Mouse (Mus musculus) naive thymus-derived CD4-positive, alpha-beta T cell, adult 5 months (primary cell): ENCODE measurements around the gene Mlst8. TPM values are rescaled to one million over a fixed set of nuclear protein-coding genes. Genes with fewer than 3 reads are reported as not detected.

Source experiments
- polyA plus RNA-seq: library from polyadenylated mRNA; unstranded; fragments of 100-300 nt; shearing (Covaris generic); gene quantifications from one replicate; pipeline ENCODE4 v1.2.1, GENCODE M21; 2017

Gene Mlst8
- polyA plus RNA-seq = 24.2 TPM

GRCm38 (mm10) chr17:24478663-24479380 lies at the start of gene Mlst8:
TSS of gene Mlst8 (minus strand) at chr17:24479078.

GRCm38 (mm10) chr17:24527723-24528559 lies 49.1 kb upstream of the Mlst8 start, which contains the start of gene Traf7:
TSS of gene Traf7 (minus strand) at chr17:24527938.

GRCm38 (mm10) chr17:24488186-24488661 lies 9.3 kb upstream of the Mlst8 start, which contains the start of gene Caskin1:
TSS of gene Caskin1 (plus strand) at chr17:24488601.

GRCm38 (mm10) chr17:24473612-24474275 lies 5.1 kb downstream of the Mlst8 start, which contains the start of gene Bricd5:
TSS of gene Bricd5 (plus strand) at chr17:24473884.

GRCm38 (mm10) chr17:24469910-24470602 lies 8.8 kb downstream of the Mlst8 start, which contains the start of the genes E4f1 and Pgp:
TSS of gene E4f1 (minus strand) at chr17:24470313.
TSS of gene Pgp (plus strand) at chr17:24470392.

GRCm38 (mm10) chr17:24442632-24443155 lies 36.2 kb downstream of the Mlst8 start, which contains the start of gene Dnase1l2:
TSS of gene Dnase1l2 (minus strand) at chr17:24443105.

GRCm38 (mm10) chr17:24426471-24427169 lies 52.3 kb downstream of the Mlst8 start, which contains the start of gene Eci1:
TSS of gene Eci1 (plus strand) at chr17:24426641.

Other genes with a start within 250 kb of the Mlst8 start
- gene Ccnf, start 227.6 kb downstream of the Mlst8 start, polyA plus RNA-seq = 1.9 TPM
- 0.15 TPM for gene Abca17, start 128.0 kb downstream of the Mlst8 start, polyA plus RNA-seq
- 32.3 TPM for gene Abca3, start 127.1 kb downstream of the Mlst8 start, polyA plus RNA-seq
- gene Rnps1, start 64.5 kb downstream of the Mlst8 start, polyA plus RNA-seq = 284 TPM
- gene Eci1, start 52.4 kb downstream of the Mlst8 start, polyA plus RNA-seq = 34.1 TPM
- 2.0 TPM for gene Dnase1l2, start 36.0 kb downstream of the Mlst8 start, polyA plus RNA-seq
- 144 TPM for gene E4f1, start 8.8 kb downstream of the Mlst8 start, polyA plus RNA-seq
- 18.9 TPM for gene Pgp, start 8.7 kb downstream of the Mlst8 start, polyA plus RNA-seq
- gene Bricd5, start 5.2 kb downstream of the Mlst8 start, polyA plus RNA-seq = not detected
- 0.16 TPM for gene Caskin1, start 9.5 kb upstream of the Mlst8 start, polyA plus RNA-seq
- 68.1 TPM for gene Traf7, start 48.9 kb upstream of the Mlst8 start, polyA plus RNA-seq
- gene Rab26, start 55.1 kb upstream of the Mlst8 start, polyA plus RNA-seq = 1.1 TPM
- gene Pkd1, start 70.8 kb upstream of the Mlst8 start, polyA plus RNA-seq = 58.8 TPM
- gene Tsc2, start 153.6 kb upstream of the Mlst8 start, polyA plus RNA-seq = 44.1 TPM
- gene Nthl1, start 153.6 kb upstream of the Mlst8 start, polyA plus RNA-seq = 3.7 TPM
- gene Slc9a3r2, start 171.2 kb upstream of the Mlst8 start, polyA plus RNA-seq = 0.20 TPM
- gene Npw, start 179.4 kb upstream of the Mlst8 start, polyA plus RNA-seq = not detected
- gene Zfp598, start 190.6 kb upstream of the Mlst8 start, polyA plus RNA-seq = 23.2 TPM
- gene Syngr3, start 210.9 kb upstream of the Mlst8 start, polyA plus RNA-seq = not detected
- 33.4 TPM for gene Gfer, start 217.1 kb upstream of the Mlst8 start, polyA plus RNA-seq
- 1.3 TPM for gene Noxo1, start 217.2 kb upstream of the Mlst8 start, polyA plus RNA-seq
- 53.1 TPM for gene Tbl3, start 228.6 kb upstream of the Mlst8 start, polyA plus RNA-seq
- gene Rnf151, start 239.0 kb upstream of the Mlst8 start, polyA plus RNA-seq = not detected
- 1,119 TPM for gene Rps2, start 239.0 kb upstream of the Mlst8 start, polyA plus RNA-seq
- gene Ndufb10, start 245.4 kb upstream of the Mlst8 start, polyA plus RNA-seq = 157 TPM
- gene Rpl3l, start 248.7 kb upstream of the Mlst8 start, polyA plus RNA-seq = not detected